Mouse (Mus musculus): ENCODE measurements around the gene Pxdc1. TPM values are rescaled to one million over a fixed set of nuclear protein-coding genes. Genes with fewer than 3 reads are reported as not detected.
A peak's percentile ranks its signal among the peaks of the same experiment; 100 is the strongest.

Pxdc1 gene
- polyA plus RNA-seq, 1 experiment from 2014 or later: 10.7 TPM

GRCm38 (mm10) chr13:34646240-34646750 is 7.0 kb downstream of the Pxdc1 start:
- WGBS: 36% methylated on average over 7 of the region's 7 CpGs
- Histone ChIP-seq H3K27ac (ENCODE audit: low read depth) (no peak overlapping the region), H3K36me3 (ENCODE audit: control insufficient read depth, insufficient read depth, low read length) (no peaks in the 10 kb centered on the region), H3K9ac (ENCODE audit: low read length) (no peak overlapping the region), H3K4me1 (replicated peaks; ENCODE audit: control insufficient read depth, insufficient read depth, low read length) (peaks cover 18% of the 10 kb centered on the region), H3K27me3 (replicated peaks; ENCODE audit: control insufficient read depth, insufficient read depth, low read length) (peaks cover 13% of the 10 kb centered on the region), H3K9me3 (ENCODE audit: control insufficient read depth, low read length) (no peaks in the 10 kb centered on the region), H3K4me2 (ENCODE audit: low read length) (no peak overlapping the region), H3K4me3 (ENCODE audit: low read depth, low read length) (no peak overlapping the region)
- ATAC-seq (replicated peaks; ENCODE audit: low FRiP score, low TSS enrichment, low read depth): no peak
- DNase-seq (ENCODE audit: low spot score): no peak

- Histone ChIP-seq H3K4me1 (replicated peaks; ENCODE audit: control insufficient read depth, insufficient read depth, low read length) (peaks cover 10% of the 10 kb centered on the region), H3K4me3 (ENCODE audit: low read depth, low read length) (no peak overlapping the region), H3K9me3 (ENCODE audit: control insufficient read depth, low read length) (no peaks in the 10 kb centered on the region), H3K4me2 (ENCODE audit: low read length) (no peak overlapping the region), H3K9ac (ENCODE audit: low read length) (no peak overlapping the region), H3K27ac (ENCODE audit: low read depth) (no peak overlapping the region), H3K36me3 (ENCODE audit: control insufficient read depth, insufficient read depth, low read length) (no peaks in the 10 kb centered on the region), H3K27me3 (replicated peaks; ENCODE audit: control insufficient read depth, insufficient read depth, low read length) (peaks cover 5% of the 10 kb centered on the region; the same call in 1 of the 2 replicates)
- ATAC-seq (replicated peaks; ENCODE audit: low FRiP score, low TSS enrichment, low read depth): no peak
- DNase-seq (ENCODE audit: low spot score): no peak
- 94% methylated on average over 5 of the region's 5 CpGs for WGBS
Measured at GRCm38 (mm10) chr13:34645519-34645918, 7.8 kb downstream of the Pxdc1 start.

GRCm38 (mm10) chr13:34644401-34644800 is 8.9 kb downstream of the Pxdc1 start:
- Histone ChIP-seq H3K9me3 (ENCODE audit: control insufficient read depth, low read length) (no peaks in the 10 kb centered on the region), H3K36me3 (ENCODE audit: control insufficient read depth, insufficient read depth, low read length) (no peaks in the 10 kb centered on the region), H3K27ac (ENCODE audit: low read depth) (no peak overlapping the region), H3K9ac (ENCODE audit: low read length) (no peak overlapping the region), H3K4me3 (ENCODE audit: low read depth, low read length) (no peak overlapping the region), H3K27me3 (replicated peaks; ENCODE audit: control insufficient read depth, insufficient read depth, low read length) (no peaks in the 10 kb centered on the region), H3K4me1 (replicated peaks; ENCODE audit: control insufficient read depth, insufficient read depth, low read length) (peaks cover 10% of the 10 kb centered on the region), H3K4me2 (ENCODE audit: low read length) (no peak overlapping the region)
- ATAC-seq (replicated peaks; ENCODE audit: low FRiP score, low TSS enrichment, low read depth): no peak
- 75% methylated on average over 14 of the region's 14 CpGs for WGBS
- no peak for DNase-seq (ENCODE audit: low spot score)

- H3K4me1 ChIP-seq (replicated peaks; ENCODE audit: control insufficient read depth, insufficient read depth, low read length): peaks cover 10% of the 10 kb centered on the region
- no peak for DNase-seq (ENCODE audit: low spot score)
- no peaks in the 10 kb centered on the region for H3K27me3 ChIP-seq (replicated peaks; ENCODE audit: control insufficient read depth, insufficient read depth, low read length)
- no peak for ATAC-seq (replicated peaks; ENCODE audit: low FRiP score, low TSS enrichment, low read depth)
- no peaks in the 10 kb centered on the region for H3K9me3 ChIP-seq (ENCODE audit: control insufficient read depth, low read length)
- H3K27ac ChIP-seq (ENCODE audit: low read depth): no peak overlapping the region
- no peak overlapping the region for H3K4me2 ChIP-seq (ENCODE audit: low read length)
- no peak overlapping the region for H3K4me3 ChIP-seq (ENCODE audit: low read depth, low read length)
- no peak overlapping the region for H3K9ac ChIP-seq (ENCODE audit: low read length)
- no peaks in the 10 kb centered on the region for H3K36me3 ChIP-seq (ENCODE audit: control insufficient read depth, insufficient read depth, low read length)
- WGBS: 76% methylated on average over 4 of the region's 4 CpGs
Measured at GRCm38 (mm10) chr13:34643926-34644325, 9.4 kb downstream of the Pxdc1 start.

- H3K9me3 ChIP-seq (ENCODE audit: control insufficient read depth, low read length): no peaks in the 10 kb centered on the region
- no peak for ATAC-seq (replicated peaks; ENCODE audit: low FRiP score, low TSS enrichment, low read depth)
- WGBS: 28% methylated on average over 7 of the region's 7 CpGs
- peak; percentile 96 for DNase-seq (ENCODE audit: low spot score)
- no peak overlapping the region for H3K9ac ChIP-seq (ENCODE audit: low read length)
- no peaks in the 10 kb centered on the region for H3K36me3 ChIP-seq (ENCODE audit: control insufficient read depth, insufficient read depth, low read length)
- H3K4me1 ChIP-seq (replicated peaks; ENCODE audit: control insufficient read depth, insufficient read depth, low read length): peaks cover 7% of the 10 kb centered on the region
- H3K4me2 ChIP-seq (ENCODE audit: low read length): no peak overlapping the region
- H3K27ac ChIP-seq (ENCODE audit: low read depth): no peak overlapping the region
- H3K27me3 ChIP-seq (replicated peaks; ENCODE audit: control insufficient read depth, insufficient read depth, low read length): no peaks in the 10 kb centered on the region
- H3K4me3 ChIP-seq (ENCODE audit: low read depth, low read length): no peak overlapping the region
Measured at GRCm38 (mm10) chr13:34642941-34643875, 10.1 kb downstream of the Pxdc1 start.

GRCm38 (mm10) chr13:34641066-34641465 is 12.2 kb downstream of the Pxdc1 start:
- ATAC-seq (replicated peaks; ENCODE audit: low FRiP score, low TSS enrichment, low read depth) (no peak), DNase-seq (ENCODE audit: low spot score) (no peak)
- Histone ChIP-seq H3K4me2 (ENCODE audit: low read length) (no peak overlapping the region), H3K27me3 (replicated peaks; ENCODE audit: control insufficient read depth, insufficient read depth, low read length) (no peaks in the 10 kb centered on the region), H3K9ac (ENCODE audit: low read length) (no peak overlapping the region), H3K9me3 (ENCODE audit: control insufficient read depth, low read length) (no peaks in the 10 kb centered on the region), H3K4me3 (ENCODE audit: low read depth, low read length) (no peak overlapping the region), H3K27ac (ENCODE audit: low read depth) (no peak overlapping the region), H3K4me1 (replicated peaks; ENCODE audit: control insufficient read depth, insufficient read depth, low read length) (peaks cover 4% of the 10 kb centered on the region), H3K36me3 (ENCODE audit: control insufficient read depth, insufficient read depth, low read length) (no peaks in the 10 kb centered on the region)
- WGBS: 59% methylated on average over 2 of the region's 2 CpGs

GRCm38 (mm10) chr13:34635978-34636377 is 17.3 kb downstream of the Pxdc1 start:
- DNase-seq (ENCODE audit: low spot score) (peak; percentile 83), ATAC-seq (replicated peaks; ENCODE audit: low FRiP score, low TSS enrichment, low read depth) (peak; percentile 47; the same call in 1 of the 2 replicates)
- Histone ChIP-seq H3K4me1 (replicated peaks; ENCODE audit: control insufficient read depth, insufficient read depth, low read length) (no peaks in the 10 kb centered on the region), H3K36me3 (ENCODE audit: control insufficient read depth, insufficient read depth, low read length) (no peaks in the 10 kb centered on the region), H3K27me3 (replicated peaks; ENCODE audit: control insufficient read depth, insufficient read depth, low read length) (no peaks in the 10 kb centered on the region), H3K27ac (ENCODE audit: low read depth) (no peak overlapping the region), H3K4me3 (ENCODE audit: low read depth, low read length) (no peak overlapping the region), H3K9me3 (ENCODE audit: control insufficient read depth, low read length) (no peaks in the 10 kb centered on the region), H3K4me2 (ENCODE audit: low read length) (no peak overlapping the region), H3K9ac (ENCODE audit: low read length) (no peak overlapping the region)
- 23% methylated on average over 5 of the region's 5 CpGs for WGBS

- WGBS: 92% methylated on average over 8 of the region's 8 CpGs
- H3K27ac ChIP-seq (ENCODE audit: low read depth): no peak overlapping the region
- H3K4me2 ChIP-seq (ENCODE audit: low read length): no peak overlapping the region
- H3K9me3 ChIP-seq (ENCODE audit: control insufficient read depth, low read length): no peaks in the 10 kb centered on the region
- no peaks in the 10 kb centered on the region for H3K4me1 ChIP-seq (replicated peaks; ENCODE audit: control insufficient read depth, insufficient read depth, low read length)
- no peaks in the 10 kb centered on the region for H3K27me3 ChIP-seq (replicated peaks; ENCODE audit: control insufficient read depth, insufficient read depth, low read length)
- no peak overlapping the region for H3K4me3 ChIP-seq (ENCODE audit: low read depth, low read length)
- no peak for ATAC-seq (replicated peaks; ENCODE audit: low FRiP score, low TSS enrichment, low read depth)
- DNase-seq (ENCODE audit: low spot score): no peak
- H3K9ac ChIP-seq (ENCODE audit: low read length): no peak overlapping the region
- H3K36me3 ChIP-seq (ENCODE audit: control insufficient read depth, insufficient read depth, low read length): no peaks in the 10 kb centered on the region
Measured at GRCm38 (mm10) chr13:34630319-34630718, 23.0 kb downstream of the Pxdc1 start.

Measured in intestine, embryonic 14.5 days (tissue).